Mouse (Mus musculus) embryonic stem cell, embryonic (primary cell): ENCODE data around the gene Hoxb2.

ENCODE experiments used
- CTCF ChIA-PET, 4 experiments: fragments of 300-600 bp in 2 of 4; fragments of 350-600 bp in 2 of 4; sonication (Branson Sonifier 250); formaldehyde crosslinking; loops; one replicate each; lab custom pipeline; 2022; ENCODE audit warnings: inconsistent platforms in 2 of 4; lab: Charles Lee
- POLR2A ChIA-PET, 4 experiments: fragments of 300-600 bp in 2 of 4; fragments of 350-600 bp in 2 of 4; sonication (Branson Sonifier 250); formaldehyde crosslinking; loops; one replicate each; lab custom pipeline; 2022; ENCODE audit warnings: antibody characterized with exemption in 4 of 4, inconsistent platforms in 1 of 4; lab: Charles Lee

The Hoxb2 gene

GRCm38 (mm10) chr11:96324125-96324524 lies 26.2 kb upstream of the Hoxb2 start:
- ChIA-PET POLR2A (interaction anchor here in 1 of 4 experiments (0.7 to 1.3 kb wide), 3 partner anchors 10 to 320 kb away, joined by 3 to 4 read pairs (median 3); no protein-coding TSS in a partner anchor), CTCF (interaction anchor here in 3 of 4 experiments (0.5 to 2.0 kb wide), 6 partner anchors 9 to 862 kb away, joined by 3 to 9 read pairs (median 4); no protein-coding TSS in a partner anchor)

- ChIA-PET POLR2A (interaction anchor here in 1 of 4 experiments (0.6 to 0.9 kb wide), 3 partner anchors 9 to 111 kb away, joined by 4 to 7 read pairs (median 5); partner anchors contain the start of gene Hoxb5), CTCF (interaction anchor here (0.6 to 2.0 kb wide), 8 partner anchors 10 to 114 kb away, joined by 3 to 7 read pairs (median 5); no protein-coding TSS in a partner anchor)
Observed at GRCm38 (mm10) chr11:96324965-96325364, 25.4 kb upstream of the Hoxb2 start.

DNA sequence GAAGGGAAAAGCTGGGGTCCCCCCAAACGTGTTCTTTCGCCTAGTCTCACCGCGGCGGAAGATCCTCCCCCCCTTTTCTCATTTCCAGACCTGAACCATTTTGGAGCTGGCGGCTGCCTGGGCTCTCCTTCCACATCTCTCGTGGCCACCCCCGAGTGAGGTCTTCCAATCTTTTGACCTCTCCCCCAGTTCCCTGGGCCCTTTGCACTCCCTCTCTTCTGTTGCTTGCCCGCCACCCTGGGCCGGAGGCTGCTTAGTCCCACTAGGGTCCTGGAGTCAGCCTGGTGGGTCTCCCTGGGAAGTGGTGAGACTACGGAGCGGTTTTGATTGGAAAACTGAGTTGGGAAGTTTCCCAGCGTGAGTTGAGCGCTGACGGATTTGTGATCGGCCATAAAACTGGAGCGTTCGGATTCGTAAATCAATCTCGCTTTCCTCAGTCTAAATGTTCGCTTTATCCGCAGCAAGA lies 24.5 kb upstream of the Hoxb2 start:
- ChIA-PET POLR2A (interaction anchor here in 2 of 4 experiments (0.5 to 1.9 kb wide), 3 partner anchors 11 to 24 kb away, joined by 4 to 6 read pairs (median 5); partner anchors contain the start of gene Hoxb2 (in 1 of the 2)), CTCF (interaction anchor here in 2 of 4 experiments (0.6 to 2.0 kb wide), 2 partner anchors 31 to 47 kb away, joined by 5 to 7 read pairs; no protein-coding TSS in a partner anchor)

DNA sequence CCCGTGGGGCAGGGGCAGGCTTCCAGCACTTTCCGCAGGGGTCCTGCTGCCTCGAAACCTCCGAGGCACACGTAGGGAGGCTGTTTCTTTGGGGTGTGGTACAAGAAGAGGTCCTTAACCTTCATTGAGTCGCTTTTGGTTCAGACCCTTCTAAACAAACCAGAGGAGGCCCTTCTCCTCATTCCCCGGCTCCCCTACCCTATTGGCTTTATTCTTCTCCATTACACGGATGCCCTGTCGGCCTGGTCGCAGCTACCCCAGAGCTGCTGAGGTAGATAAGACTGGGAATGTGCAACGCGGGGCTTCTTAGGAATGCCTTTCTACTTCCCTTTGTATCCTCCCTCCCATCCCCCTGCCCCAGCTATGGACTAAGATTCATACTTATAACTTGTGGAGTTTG lies 23.6 kb upstream of the Hoxb2 start:
- ChIA-PET POLR2A (interaction anchor here in 2 of 4 experiments (0.7 to 1.9 kb wide), 5 partner anchors 10 to 47 kb away, joined by 3 to 5 read pairs (median 3); no protein-coding TSS in a partner anchor), CTCF (interaction anchor here in 3 of 4 experiments (0.5 to 1.4 kb wide), 7 partner anchors 18 to 64 kb away, joined by 3 to 6 read pairs (median 3); partner anchors contain the start of gene Hoxb5 (in 1 of the 3))

- POLR2A ChIA-PET, result interaction anchor here in 2 of 4 experiments (0.7 to 1.9 kb wide), 5 partner anchors 11 to 47 kb away, joined by 3 to 5 read pairs (median 3); no protein-coding TSS in a partner anchor
Observed at GRCm38 (mm10) chr11:96327122-96327521, 23.2 kb upstream of the Hoxb2 start.

DNA sequence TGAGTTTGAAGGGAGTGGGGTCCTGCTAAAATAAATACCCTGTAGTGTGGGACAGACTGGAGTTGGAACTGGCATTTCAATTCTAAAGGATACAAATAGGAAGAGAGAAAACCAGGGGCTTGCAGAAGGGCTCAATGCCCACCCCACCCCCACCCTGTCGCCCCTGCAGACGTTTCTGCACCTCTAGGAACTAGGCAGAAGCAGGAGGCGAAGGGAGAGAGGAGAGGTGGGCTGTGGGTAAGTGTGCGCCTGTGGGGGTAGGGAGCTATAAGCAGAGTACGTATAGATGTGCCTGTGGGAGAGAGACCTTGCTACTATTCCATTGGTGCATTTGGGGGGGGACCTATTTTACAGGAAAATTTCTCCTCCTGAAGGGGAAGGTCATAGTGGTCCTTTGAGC lies 22.6 kb upstream of the Hoxb2 start:
- POLR2A ChIA-PET, result no interaction called here
- CTCF ChIA-PET, result interaction anchor here in 1 of 4 experiments (1.4 kb wide), 1 partner anchor 25 kb away, joined by 3 read pairs; no protein-coding TSS in a partner anchor

More at GRCm38 (mm10) chr11:96327122-96327521, 23.2 kb upstream of the Hoxb2 start:
- CTCF ChIA-PET, result interaction anchor here in 3 of 4 experiments (0.5 to 1.4 kb wide), 5 partner anchors 17 to 65 kb away, joined by 3 to 4 read pairs (median 3); no protein-coding TSS in a partner anchor

DNA sequence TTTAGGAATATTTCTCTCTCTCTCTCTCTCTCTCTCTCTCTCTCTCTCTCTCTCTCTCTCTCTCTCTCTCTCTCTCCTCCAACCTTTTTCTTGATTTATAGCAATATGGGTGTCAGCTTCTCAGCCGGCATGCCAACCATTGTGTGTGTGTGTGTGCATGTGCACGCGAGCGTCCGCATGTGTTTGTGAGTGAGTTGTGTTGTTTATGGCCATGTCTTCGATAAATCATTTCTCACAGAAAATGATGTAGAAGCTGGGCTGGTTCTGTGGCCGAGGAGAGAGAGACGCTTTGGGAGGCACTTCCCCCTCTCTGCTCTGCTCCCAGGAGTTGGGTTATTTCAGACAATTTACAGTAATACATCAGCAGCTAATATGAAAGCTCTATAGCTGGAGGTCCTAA lies 21.7 kb upstream of the Hoxb2 start:
- POLR2A ChIA-PET, result interaction anchor here in 2 of 4 experiments (0.7 to 0.8 kb wide), 2 partner anchors 13 to 25 kb away, joined by 3 read pairs; no protein-coding TSS in a partner anchor
- CTCF ChIA-PET, result interaction anchor here in 1 of 4 experiments (1.1 kb wide), 1 partner anchor 50 kb away, joined by 3 read pairs; no protein-coding TSS in a partner anchor

- POLR2A ChIA-PET, result interaction anchor here in 2 of 4 experiments (0.8 to 2.5 kb wide), 6 partner anchors 9 to 18 kb away, joined by 3 to 12 read pairs (median 4); partner anchors contain the start of gene Hoxb4 (in 1 of the 2)
- CTCF ChIA-PET, result interaction anchor here in 2 of 4 experiments (0.6 to 1.1 kb wide), 6 partner anchors 10 to 260 kb away, joined by 3 to 4 read pairs (median 3); partner anchors contain the start of gene Hoxb2 (in 1 of the 2)
Observed at GRCm38 (mm10) chr11:96332105-96332504, 18.2 kb upstream of the Hoxb2 start.

- ChIA-PET CTCF (interaction anchor here in 3 of 4 experiments (0.7 to 1.6 kb wide), 7 partner anchors 9 to 259 kb away, joined by 3 to 6 read pairs (median 3); partner anchors contain the start of gene Hoxb5 (in 1 of the 3)), POLR2A (interaction anchor here in 2 of 4 experiments (0.8 to 2.5 kb wide), 6 partner anchors 8 to 28 kb away, joined by 3 to 12 read pairs (median 3); partner anchors contain the start of gene Hoxb4 (in 1 of the 2))
Observed at GRCm38 (mm10) chr11:96332618-96333032, 17.7 kb upstream of the Hoxb2 start.

GRCm38 (mm10) chr11:96333241-96334001 lies 16.9 kb upstream of the Hoxb2 start:
- CTCF ChIA-PET, result interaction anchor here in 2 of 4 experiments (0.9 to 1.6 kb wide), 7 partner anchors 8 to 74 kb away, joined by 3 to 6 read pairs (median 3); partner anchors contain the start of gene Hoxb5 (in 1 of the 2)

DNA sequence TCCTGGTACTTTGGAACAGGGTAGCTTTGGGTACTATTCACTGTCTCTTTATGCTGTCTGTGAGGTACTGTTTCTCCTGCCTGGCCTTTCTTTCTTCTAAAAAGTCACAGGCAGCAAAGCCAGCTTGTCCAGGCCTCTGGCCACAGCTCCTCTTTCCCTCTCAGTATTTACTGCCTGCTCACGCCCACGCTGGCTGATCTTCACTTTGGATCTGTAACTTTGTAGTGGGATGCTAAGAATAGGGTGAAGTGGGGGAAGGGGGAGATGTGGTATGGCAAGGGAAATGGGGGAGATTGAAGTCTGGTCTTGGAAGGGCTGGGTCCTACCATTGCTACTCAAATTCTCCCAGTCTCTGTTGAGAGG lies 16.3 kb upstream of the Hoxb2 start:
- CTCF ChIA-PET, result interaction anchor here in 3 of 4 experiments (0.5 to 1.6 kb wide), 6 partner anchors 10 to 100 kb away, joined by 3 to 6 read pairs (median 3); partner anchors contain the start of gene Hoxb5 (in 1 of the 3)

More at GRCm38 (mm10) chr11:96333241-96334001, 16.9 kb upstream of the Hoxb2 start:
- POLR2A ChIA-PET, result interaction anchor here in 3 of 4 experiments (0.6 to 2.5 kb wide), 8 partner anchors 8 to 1156 kb away, joined by 3 to 12 read pairs (median 3); no protein-coding TSS in a partner anchor

GRCm38 (mm10) chr11:96334998-96335397 lies 15.3 kb upstream of the Hoxb2 start:
- POLR2A ChIA-PET, result interaction anchor here in 1 of 4 experiments (0.5 kb wide), 1 partner anchor 144 kb away, joined by 3 read pairs; no protein-coding TSS in a partner anchor
- CTCF ChIA-PET, result interaction anchor here in 1 of 4 experiments (0.7 kb wide), 1 partner anchor 9 kb away, joined by 3 read pairs; no protein-coding TSS in a partner anchor

More for the DNA sequence above, 16.3 kb upstream of the Hoxb2 start:
- POLR2A ChIA-PET, result interaction anchor here in 2 of 4 experiments (0.6 to 1.7 kb wide), 5 partner anchors 8 to 1156 kb away, joined by 3 to 7 read pairs (median 3); no protein-coding TSS in a partner anchor

DNA sequence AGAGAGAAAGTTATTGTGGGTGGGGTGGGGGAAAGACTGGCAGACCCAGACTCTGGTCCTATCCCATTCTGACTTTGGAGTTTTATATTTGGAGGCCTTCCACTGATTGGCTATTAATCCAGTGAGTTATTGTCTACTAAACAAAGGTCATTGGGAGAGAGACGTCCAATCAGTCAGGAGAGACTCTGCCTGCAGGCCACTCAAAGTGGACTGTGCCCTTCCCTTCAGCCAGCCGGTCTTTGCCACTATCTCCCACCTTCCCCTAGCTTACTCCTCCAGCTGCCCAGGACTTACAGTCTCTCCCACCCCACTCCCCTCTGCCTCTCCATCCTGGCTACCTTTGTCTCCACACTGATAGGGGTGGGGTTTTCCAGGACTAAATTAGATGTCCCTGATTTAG lies 13.7 kb upstream of the Hoxb2 start:
- CTCF ChIA-PET, result interaction anchor here in 1 of 4 experiments (1.0 to 1.3 kb wide), 2 partner anchors 52 to 58 kb away, joined by 3 read pairs; no protein-coding TSS in a partner anchor
- POLR2A ChIA-PET, result interaction anchor here in 1 of 4 experiments (1.7 to 2.2 kb wide), 2 partner anchors 11 to 34 kb away, joined by 4 to 8 read pairs; partner anchors contain the start of gene Hoxb5

- CTCF ChIA-PET, result interaction anchor here in 3 of 4 experiments (0.6 to 1.3 kb wide), 5 partner anchors 33 to 765 kb away, joined by 3 to 5 read pairs (median 4); no protein-coding TSS in a partner anchor
Observed at GRCm38 (mm10) chr11:96337026-96337425, 13.3 kb upstream of the Hoxb2 start.

DNA sequence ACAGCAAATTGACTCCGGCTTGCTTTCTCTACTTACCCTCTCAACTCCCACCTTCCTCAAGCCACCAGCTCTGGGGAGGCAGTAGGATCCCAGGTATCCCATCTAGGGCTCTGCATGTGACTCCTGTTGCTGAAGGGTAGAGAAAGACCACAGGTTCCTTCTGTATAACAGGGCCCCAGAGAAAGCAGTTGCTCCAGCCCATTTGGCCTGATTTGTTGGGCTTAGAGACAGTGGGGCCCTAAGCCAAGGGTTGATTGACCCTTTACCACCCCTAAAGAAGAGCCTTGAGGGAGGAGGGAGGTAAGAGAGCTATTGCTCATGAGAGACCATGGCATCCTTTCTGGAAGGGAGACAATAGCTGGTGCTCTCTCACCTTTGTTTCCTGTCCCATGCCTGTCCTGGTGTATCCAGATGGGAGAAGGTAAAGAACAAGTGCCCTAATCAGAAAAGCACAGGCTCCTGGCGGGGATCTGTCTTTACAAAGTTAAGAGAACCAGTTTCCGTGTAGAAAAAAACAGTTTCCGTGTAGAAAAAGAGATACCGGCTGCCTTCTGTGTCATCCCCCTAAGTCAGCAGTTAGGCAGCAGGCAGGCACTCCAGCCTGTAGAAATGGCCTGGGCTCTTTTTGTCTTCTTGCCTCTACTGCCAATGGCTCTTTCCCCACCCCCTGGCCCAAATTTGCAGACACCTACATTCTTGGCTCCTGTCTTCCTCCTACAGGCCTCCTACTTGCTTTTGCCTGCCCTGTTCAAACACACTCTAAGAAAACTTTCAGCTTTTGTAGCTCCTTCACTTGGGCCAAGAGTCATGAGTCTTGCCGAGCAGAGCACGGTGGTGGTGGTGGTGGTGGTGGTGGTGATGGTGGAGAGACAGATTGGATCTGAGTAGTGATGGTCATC lies 11.1 kb upstream of the Hoxb2 start:
- ChIA-PET CTCF (interaction anchor here (0.6 to 1.2 kb wide), 6 partner anchors 15 to 559 kb away, joined by 3 to 4 read pairs (median 3); no protein-coding TSS in a partner anchor), POLR2A (interaction anchor here in 1 of 4 experiments (1.1 to 2.2 kb wide), 3 partner anchors 9 to 36 kb away, joined by 3 to 8 read pairs (median 5); partner anchors contain the start of gene Hoxb5)

More at GRCm38 (mm10) chr11:96337026-96337425, 13.3 kb upstream of the Hoxb2 start:
- POLR2A ChIA-PET, result interaction anchor here in 1 of 4 experiments (0.6 to 2.2 kb wide), 3 partner anchors 11 to 34 kb away, joined by 4 to 8 read pairs (median 4); partner anchors contain the start of gene Hoxb5
